In the genomic region with DNA sequence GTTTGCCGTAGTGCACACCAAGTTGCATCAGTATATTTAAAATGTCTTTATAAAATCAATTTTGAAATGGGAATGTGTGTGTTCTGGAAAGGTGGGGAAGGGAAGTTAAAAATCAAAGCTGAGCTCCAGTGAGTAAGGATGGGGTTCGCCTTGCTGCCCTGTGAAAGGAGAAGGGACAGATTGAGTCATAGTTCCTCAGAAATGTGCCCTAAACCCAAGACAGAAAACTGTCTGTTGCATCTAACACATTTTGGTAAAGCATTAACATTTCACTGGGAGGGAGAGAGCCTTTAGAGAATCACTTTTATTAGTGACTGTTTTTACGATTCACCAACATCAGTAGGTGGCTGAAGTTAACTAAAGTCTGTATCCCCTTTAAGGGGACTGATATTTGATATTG, we compare ENCODE assay signal across 28 mouse cellular contexts. TPM values are rescaled to one million over a fixed set of nuclear protein-coding genes. Genes with fewer than 3 reads are reported as not detected.
"Had no signal": no experiment of that assay in that cellular context is flagged by ENCODE, and none has a peak within 500 bp of the region (broad histone marks: within the 10 kb centered on the region; RNA-seq: fewer than 3 reads in every experiment).

No protein-coding gene starts in this region.

RNA-seq across cellular contexts. Expression of a gene that starts 12.1 kb away (rescaled TPM):
- total RNA-seq: gastrocnemius, adult 8-10 months; gastrocnemius, postnatal 25 days; gastrocnemius, postnatal 36 days had no signal
- polyA plus RNA-seq: erythroblast, embryonic 14.5 days had no signal

RNA-seq across cellular contexts. Expression of a gene that starts 56.1 kb away (rescaled TPM):
- total RNA-seq: forebrain, postnatal 0 days; gastrocnemius, adult 18-20 months; gastrocnemius, adult 8-10 months; gastrocnemius, postnatal 10 days; gastrocnemius, postnatal 14 days; gastrocnemius, postnatal 25 days; gastrocnemius, postnatal 36 days; gastrocnemius, postnatal 4 days; heart, adult 18-20 months; heart, adult 2 months; heart, adult 8-10 months had no signal
- polyA plus RNA-seq: cortical plate, adult 2 months; embryonic facial prominence, embryonic 10.5 days; embryonic facial prominence, embryonic 11.5 days; embryonic facial prominence, embryonic 12.5 days; embryonic facial prominence, embryonic 13.5 days; embryonic facial prominence, embryonic 14.5 days; erythroblast, embryonic 14.5 days; forebrain, embryonic 10.5 days; forebrain, embryonic 11.5 days; forebrain, embryonic 12.5 days; forebrain, embryonic 13.5 days; forebrain, embryonic 14.5 days; forebrain, embryonic 15.5 days; forebrain, embryonic 16.5 days; forebrain, postnatal 0 days; gonadal fat pad, adult 2 months; heart, adult 2 months; heart, embryonic 10.5 days; heart, embryonic 11.5 days had no signal
